Mouse (Mus musculus) macrophage (primary cell): ENCODE measurements at regions not wholly inside any gene's neighbourhood (a gene's known extent, or its start where the extent isn't known, plus 50 kb on each side); places are given as distances from the start of the nearest gene placed in this dataset.

Source experiments
- H3K27ac ChIP-seq: fragments of 350-480 bp; formaldehyde crosslinking; 2 replicates; pipeline ENCODE4 v1.9.0; 2021
- H3K36me3 ChIP-seq: fragments of 350-480 bp; formaldehyde crosslinking; 2 replicates; pipeline ENCODE4 v1.9.0; 2021; ENCODE audit errors: inconsistent target
- H3K4me3 ChIP-seq: fragments of 350-480 bp; formaldehyde crosslinking; 2 replicates; pipeline ENCODE4 v1.9.0; 2021; ENCODE audit errors: inconsistent target
- H3K79me2 ChIP-seq: fragments of 350-480 bp; formaldehyde crosslinking; 2 replicates; pipeline ENCODE4 v1.9.0; 2021; ENCODE audit errors: inconsistent target
- WGBS: methylation state at CpG from one replicate; pipeline ENCODE4 v1.1.7; 2026; ENCODE audit warnings: inconsistent platforms; ENCODE audit not compliant: missing documents; 5-methylcytosine and 5-hydroxymethylcytosine counted together

GRCm38 (mm10) chr7:114345860-114346259 is 69.2 kb upstream of the Pde3b start:
- H3K36me3 ChIP-seq: no peaks in the 10 kb centered on the region
- no peaks in the 10 kb centered on the region for H3K79me2 ChIP-seq
- no peak overlapping the region for H3K27ac ChIP-seq
- no peak overlapping the region for H3K4me3 ChIP-seq
- 94% methylated on average over 3 of the region's 3 CpGs for WGBS

DNA sequence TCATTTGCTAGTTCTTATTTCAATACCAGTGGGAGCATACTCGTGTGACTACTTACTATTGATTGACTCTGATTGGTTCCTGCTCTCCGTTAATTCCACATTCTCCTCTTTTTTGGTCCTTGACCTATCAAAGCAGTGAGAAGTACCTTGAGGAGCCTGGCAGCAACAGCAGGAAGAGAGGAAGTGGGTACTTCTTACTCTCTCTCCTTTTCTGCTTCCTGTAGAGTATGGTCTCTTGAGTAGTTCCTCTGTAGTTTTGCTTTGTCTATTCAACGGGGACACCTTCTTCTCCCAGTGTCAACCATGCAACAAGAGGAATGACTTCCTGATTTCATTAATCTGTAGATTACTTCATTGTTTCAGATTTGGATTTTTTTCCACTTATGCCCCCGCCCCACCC is 68.1 kb upstream of the Pde3b start:
- WGBS: 22% methylated on average over 3 of the region's 4 CpGs
- Histone ChIP-seq H3K36me3 (no peaks in the 10 kb centered on the region), H3K79me2 (no peaks in the 10 kb centered on the region), H3K27ac (no peak overlapping the region), H3K4me3 (no peak overlapping the region)

DNA sequence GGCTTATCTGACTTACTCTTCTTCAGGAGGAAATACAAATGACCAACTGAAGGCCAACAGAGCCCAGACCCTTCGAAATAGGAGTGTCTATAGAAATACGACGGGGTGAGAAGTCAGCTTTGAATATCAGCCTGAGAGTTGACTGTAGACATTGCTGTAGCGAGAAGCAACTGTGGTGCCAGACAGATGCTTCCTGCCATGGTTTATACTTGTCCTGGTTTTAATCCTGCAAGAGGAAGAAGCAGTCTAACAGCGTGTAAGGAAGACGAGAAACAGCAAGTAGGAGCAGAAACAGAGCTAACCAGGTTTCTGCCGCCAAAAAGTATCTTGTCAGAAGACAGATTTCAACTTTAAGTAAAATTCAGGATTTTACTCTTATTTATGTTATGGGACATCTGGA is 64.1 kb upstream of the Pde3b start:
- Histone ChIP-seq H3K4me3 (no peak overlapping the region), H3K79me2 (no peaks in the 10 kb centered on the region), H3K36me3 (no peaks in the 10 kb centered on the region), H3K27ac (no peak overlapping the region)
- 10% methylated on average over 7 of the region's 7 CpGs for WGBS

DNA sequence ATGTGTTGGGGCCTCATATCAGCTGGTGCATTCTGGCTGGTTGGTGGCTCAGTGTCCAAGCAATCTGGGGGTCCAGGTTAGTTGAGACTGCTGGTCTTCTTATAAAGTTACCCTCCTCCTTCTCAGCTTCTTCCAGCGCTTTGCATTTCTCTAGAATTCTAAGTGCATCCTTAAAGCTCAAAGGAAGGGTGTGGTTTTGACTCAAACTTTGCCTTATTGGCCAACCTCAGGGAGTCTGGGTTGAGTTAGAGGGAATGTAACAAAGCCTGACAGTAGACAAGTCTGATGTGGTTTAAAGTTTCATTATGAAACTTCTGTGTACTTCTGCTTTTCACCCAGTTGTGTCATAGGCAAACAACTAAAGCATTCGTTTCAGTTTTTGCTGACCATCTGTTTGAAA is 58.7 kb upstream of the Pde3b start:
- Histone ChIP-seq H3K79me2 (no peaks in the 10 kb centered on the region), H3K27ac (peak overlapping the region; percentile 56), H3K4me3 (no peak overlapping the region), H3K36me3 (no peaks in the 10 kb centered on the region)
- 0% methylated on average over 2 of the region's 2 CpGs for WGBS

- Histone ChIP-seq H3K27ac (no peak overlapping the region), H3K36me3 (no peaks in the 10 kb centered on the region), H3K79me2 (no peaks in the 10 kb centered on the region), H3K4me3 (no peak overlapping the region)
- 92% methylated on average over 1 of the region's 1 CpGs for WGBS
Measured at GRCm38 (mm10) chr7:114362166-114362565, 52.9 kb upstream of the Pde3b start.

GRCm38 (mm10) chr7:114364041-114364440 is 51.0 kb upstream of the Pde3b start:
- Histone ChIP-seq H3K79me2 (no peaks in the 10 kb centered on the region), H3K36me3 (no peaks in the 10 kb centered on the region), H3K4me3 (no peak overlapping the region), H3K27ac (no peak overlapping the region)
- WGBS: 80% methylated on average over 1 of the region's 1 CpGs
